Mouse (Mus musculus) brain, embryonic 18.5 days (tissue): ENCODE results near the gene Gm4869.
"Not testable (repeated sequence)": the region's sequence is repeated elsewhere in the genome, so short reads cannot be mapped to it uniquely, and the experiment has no call there.

ENCODE experiments used
- DNase-seq: peaks from one replicate; pipeline ENCODE4 v3.0.0-alpha.2; 2012; ENCODE audit warnings: low read depth, low spot score

The Gm4869 gene

DNA sequence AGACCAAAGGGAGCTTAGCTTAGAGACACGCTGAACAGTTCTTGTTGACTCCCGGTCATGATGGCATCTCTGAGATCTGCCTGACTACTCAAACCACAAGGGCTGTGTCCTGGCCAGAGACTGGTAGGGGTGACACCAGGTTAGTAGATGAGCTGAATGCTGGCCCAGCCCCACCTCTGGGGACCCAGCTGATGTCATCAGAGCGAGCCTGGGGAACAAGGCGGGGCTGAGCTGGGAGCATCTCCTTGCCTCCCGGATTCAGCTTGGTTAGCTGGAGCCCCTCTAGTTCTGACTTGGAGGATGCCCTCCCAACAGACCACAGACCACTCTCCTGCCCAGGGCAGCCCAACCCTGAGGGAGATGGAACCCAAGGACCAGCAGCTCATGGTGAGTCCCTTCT, at the start of gene Gm4869:
TSS of gene Gm4869 (plus strand) at position 301 of the 400 bp plus-strand sequence.
- no peak for DNase-seq

GRCm38 (mm10) chr5:140396166-140396940, 49.1 kb upstream of the Gm4869 start:
- DNase-seq, result no peak

- no peak for DNase-seq
Measured at GRCm38 (mm10) chr5:140402640-140403270, 42.7 kb upstream of the Gm4869 start.

GRCm38 (mm10) chr5:140405126-140405525, 40.3 kb upstream of the Gm4869 start:
- no peak for DNase-seq

DNA sequence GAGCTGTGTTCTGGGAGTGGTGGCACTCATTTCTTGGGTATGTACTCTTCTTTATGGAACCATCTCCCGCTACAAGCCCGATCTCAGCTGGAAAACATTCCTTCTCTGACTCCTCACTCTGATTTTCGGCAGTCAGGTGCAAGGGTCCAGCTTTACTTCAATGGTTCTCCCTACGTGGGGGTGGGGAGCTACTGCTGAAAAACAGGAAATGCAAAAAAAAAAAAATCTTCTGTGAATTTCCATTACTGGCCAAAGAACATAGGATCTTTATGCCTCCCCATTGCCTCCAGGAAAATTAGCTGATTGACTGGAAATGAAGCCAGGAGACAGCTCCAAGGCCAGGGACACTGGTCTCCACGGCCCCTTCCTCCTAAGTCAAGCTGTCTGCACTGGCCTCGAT, 38.8 kb upstream of the Gm4869 start:
- no peak for DNase-seq

DNA sequence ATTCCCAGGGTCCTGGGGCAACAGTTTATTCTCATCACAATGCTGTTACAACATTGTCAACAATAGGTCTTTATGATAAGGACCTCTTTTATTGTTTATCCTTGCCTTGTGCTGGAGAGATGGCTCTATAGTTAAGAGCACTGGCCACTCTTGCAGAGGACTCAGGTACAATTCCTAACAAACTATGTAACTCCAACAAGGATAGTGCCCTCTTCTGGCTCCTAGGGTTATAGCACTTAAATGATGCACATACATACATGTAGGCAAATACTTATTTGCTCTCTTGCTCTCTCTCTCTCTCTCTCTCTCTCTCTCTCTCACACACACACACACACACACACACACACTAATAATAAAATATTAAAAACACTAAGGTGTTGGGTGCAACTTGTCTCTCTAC, 36.6 kb upstream of the Gm4869 start:
- DNase-seq, result no peak

GRCm38 (mm10) chr5:140411339-140411738, 34.1 kb upstream of the Gm4869 start:
- DNase-seq, result no peak

GRCm38 (mm10) chr5:140414647-140415046, 30.8 kb upstream of the Gm4869 start:
- DNase-seq, result no peak

GRCm38 (mm10) chr5:140418106-140418488, 27.3 kb upstream of the Gm4869 start:
- no peak for DNase-seq

DNA sequence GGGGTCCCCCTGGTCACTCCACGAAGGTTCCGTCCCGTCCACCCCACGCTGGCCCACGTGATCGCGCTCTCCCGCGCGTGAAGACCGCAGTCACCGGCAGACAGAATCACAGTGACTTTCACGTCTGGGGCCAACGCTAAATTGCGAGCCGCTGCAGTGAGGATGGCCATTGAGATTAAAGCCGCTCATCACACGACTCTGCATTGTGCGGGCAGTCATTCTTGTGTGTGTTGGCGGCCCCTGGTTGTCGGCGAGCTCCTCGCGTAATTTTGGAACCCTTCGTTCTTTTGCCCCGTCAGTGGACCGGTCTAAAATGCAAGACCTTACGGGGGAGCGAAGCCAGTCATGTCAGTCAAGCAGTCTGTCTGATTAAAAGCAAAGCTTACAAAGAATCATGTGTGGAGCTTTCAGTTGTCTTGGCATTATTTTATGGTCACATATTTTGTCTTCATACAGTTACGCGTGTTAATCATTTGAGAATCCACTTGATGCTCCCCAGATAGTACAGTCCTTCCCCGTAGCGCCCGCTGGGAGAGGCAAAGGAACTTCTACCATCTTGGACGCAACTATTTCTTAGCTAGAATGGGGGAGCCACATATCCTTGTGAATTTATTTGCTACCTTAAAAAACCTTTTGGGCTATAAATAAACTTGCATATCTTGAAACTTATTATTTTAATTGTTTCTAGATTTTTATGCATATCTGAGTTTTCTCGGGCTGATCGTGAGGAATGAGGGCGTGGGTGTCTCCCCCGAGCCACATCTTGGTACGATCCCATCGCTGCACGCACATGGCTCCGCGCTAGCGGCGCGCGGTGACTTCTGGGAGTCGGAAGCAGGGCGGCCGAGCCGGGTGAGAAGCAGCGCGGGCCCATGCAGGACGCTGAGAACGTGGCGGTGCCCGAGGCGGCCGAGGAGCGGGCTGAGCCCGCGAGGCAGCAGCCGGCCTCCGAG, 26.7 kb upstream of the Gm4869 start, which contains the start of gene Eif3b:
TSS of gene Eif3b (plus strand) at position 840 of the 953 bp plus-strand sequence.
- peak; percentile 90 for DNase-seq

DNA sequence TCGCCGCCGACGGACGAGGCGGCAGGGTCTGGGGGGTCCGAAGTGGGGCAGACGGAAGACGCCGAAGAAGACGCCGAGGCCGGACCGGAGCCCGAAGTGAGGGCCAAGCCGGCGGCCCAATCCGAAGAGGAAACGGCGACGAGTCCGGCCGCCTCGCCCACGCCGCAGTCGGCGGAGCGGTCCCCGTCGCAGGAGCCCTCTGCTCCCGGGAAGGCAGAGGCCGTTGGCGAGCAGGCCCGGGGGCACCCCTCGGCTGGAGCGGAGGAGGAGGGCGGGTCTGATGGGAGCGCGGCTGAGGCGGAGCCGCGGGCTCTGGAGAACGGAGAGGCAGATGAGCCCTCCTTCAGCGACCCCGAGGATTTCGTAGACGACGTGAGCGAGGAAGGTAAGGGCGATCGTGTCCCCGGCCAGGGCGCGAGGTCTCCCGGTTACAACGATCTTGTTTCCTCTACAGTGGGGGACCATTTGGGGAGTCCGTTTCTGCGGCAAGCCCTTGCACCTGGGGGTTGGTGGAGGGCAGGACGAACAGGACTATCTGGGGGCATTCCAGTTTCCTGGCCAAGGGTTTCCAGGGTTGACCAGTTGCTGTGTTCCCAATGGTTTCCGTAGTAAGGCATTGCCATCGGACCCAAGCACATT, 25.9 kb upstream of the Gm4869 start:
- no peak for DNase-seq

GRCm38 (mm10) chr5:140420616-140421015, 24.8 kb upstream of the Gm4869 start:
- DNase-seq, result no peak

GRCm38 (mm10) chr5:140425016-140425783, 20.2 kb upstream of the Gm4869 start:
- DNase-seq, result no peak

DNA sequence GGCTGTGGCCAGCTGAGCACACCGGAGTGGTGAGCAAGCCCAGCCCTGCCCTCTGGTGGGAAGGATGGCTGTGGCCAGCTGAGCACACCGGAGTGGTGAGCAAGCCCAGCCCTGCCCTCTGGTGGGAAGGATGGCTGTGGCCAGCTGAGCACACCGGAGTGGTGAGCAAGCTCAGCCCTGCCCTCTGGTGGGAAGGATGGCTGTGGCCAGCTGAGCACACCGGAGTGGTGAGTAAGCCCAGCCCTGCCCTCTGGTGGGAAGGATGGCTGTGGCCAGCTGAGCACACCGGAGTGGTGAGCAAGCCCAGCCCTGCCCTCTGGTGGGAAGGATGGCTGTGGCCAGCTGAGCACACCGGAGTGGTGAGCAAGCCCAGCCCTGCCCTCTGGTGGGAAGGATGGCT, 6.3 kb upstream of the Gm4869 start:
- not testable (repeated sequence) for DNase-seq

DNA sequence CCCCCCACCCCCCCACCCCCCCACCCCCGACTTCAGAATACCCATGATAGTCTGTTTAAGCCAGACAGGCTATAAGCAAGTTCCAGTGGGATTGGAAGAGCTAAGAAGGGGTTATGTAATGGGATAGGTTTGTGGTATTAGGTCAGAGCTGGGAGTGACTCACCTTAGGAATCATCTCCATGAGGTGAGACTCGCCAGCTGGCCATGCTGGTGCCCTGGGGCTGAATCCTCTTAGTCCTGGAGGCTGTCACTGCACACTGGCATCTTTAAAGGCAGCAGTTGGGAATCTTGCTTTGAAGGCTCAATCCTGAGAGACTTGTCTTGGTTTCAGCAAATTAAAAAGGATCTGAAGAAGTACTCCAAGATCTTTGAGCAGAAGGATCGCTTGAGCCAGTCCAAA, 4.0 kb upstream of the Gm4869 start:
- DNase-seq, result no peak

DNA sequence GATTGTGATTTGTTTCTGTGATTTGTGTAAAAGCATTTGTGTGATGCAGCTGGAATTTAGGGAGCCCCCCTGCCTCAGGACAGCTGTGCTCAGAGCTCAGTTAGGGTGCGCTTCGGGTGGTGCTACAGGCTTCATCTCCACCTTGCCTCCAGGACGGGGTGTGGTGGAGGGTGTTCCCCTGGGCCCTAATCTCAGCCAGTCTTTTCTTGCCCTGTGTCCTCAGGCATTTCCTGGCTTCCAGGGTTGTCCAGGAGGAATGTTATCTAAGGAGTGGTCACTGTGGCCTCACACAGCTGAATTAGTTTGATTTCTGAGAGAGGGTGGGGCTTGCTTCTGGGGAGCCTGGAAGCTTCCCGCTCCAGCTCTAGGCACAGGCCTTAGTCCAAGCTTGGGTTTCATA, 1.4 kb upstream of the Gm4869 start:
- no peak for DNase-seq

DNA sequence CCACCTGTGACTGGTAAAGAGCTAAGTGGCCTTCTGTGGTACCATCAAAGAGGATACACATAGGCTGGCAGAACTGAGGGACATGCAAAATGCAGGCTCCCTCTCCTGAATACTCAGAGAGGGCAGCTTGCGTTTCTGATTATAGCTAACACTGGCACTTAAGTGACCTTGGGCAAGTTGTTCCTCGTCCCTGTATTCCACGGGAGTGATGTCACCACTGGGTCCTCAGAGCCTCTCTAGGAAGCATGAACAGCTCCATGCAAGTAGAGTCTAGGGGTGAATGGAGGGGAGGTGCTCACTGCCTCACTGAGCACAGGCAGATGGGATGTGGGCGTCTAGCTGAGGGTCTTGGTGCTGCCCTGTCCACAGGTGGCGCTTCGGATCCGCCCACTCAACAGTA, 609 bp downstream of the Gm4869 start:
- no peak for DNase-seq

- no peak for DNase-seq
Measured at GRCm38 (mm10) chr5:140454488-140454887, 9.0 kb downstream of the Gm4869 start.

- no peak for DNase-seq
Measured at GRCm38 (mm10) chr5:140455466-140455865, 10.0 kb downstream of the Gm4869 start.

DNA sequence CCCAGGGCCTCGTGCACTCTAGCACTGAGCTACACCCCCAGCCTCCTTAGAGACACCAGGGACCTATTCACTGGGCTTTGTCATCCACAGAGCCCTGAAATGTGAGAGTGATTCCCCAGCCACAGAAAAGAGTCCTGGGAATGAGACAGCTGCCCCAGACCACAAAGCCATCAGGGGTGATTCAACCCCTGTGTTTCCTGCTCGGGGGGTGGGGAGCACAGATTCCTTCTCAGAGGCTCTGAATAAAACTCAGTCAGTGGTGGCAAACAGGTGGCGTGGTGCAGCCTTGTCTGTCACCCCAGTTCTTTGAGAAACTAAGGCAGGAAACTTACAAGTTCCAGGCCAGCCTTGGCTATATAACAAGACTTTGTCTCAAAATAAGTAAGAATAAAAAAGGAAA, 16.0 kb downstream of the Gm4869 start:
- DNase-seq, result no peak

DNA sequence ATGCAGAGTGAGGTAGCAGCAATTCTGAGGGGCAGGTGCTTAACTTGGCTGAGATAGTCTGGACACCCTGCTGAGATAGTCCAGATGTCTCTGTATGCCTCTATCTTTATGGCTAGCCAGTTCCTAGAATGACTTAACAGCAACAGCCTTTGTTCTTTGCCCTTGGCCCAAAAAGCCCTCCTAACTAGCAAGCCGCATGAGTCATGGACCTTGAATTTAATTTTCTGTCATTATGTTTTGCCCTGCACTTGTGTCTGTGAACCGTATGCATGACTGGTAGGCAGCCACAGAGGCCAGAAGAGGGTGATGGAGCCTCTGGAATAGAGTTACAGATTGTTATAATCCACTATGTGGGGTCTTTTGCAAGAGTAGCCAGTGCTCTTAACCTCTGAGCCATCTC, 17.7 kb downstream of the Gm4869 start:
- not testable (repeated sequence) for DNase-seq
